Mouse (Mus musculus) hindbrain, embryonic 12.5 days (tissue): ENCODE measurements around the gene Clta. TPM values are rescaled to one million over a fixed set of nuclear protein-coding genes. Genes with fewer than 3 reads are reported as not detected.

Experiments
- ATAC-seq: fragments of 200-750 bp; cut with Nextera tagmentation; 2 replicates; pipeline ENCODE4 v1.8.0; 2017; ENCODE audit warnings: moderate TSS enrichment; ENCODE audit not compliant: low FRiP score
- H3K27ac ChIP-seq: fragments of 300-500 bp; sonication (generic); 2 replicates; pipeline ENCODE4 v1.5.1; 2016; ENCODE audit warnings: mild to moderate bottlenecking
- H3K27me3 ChIP-seq: fragments of 300-500 bp; sonication (generic); 2 replicates; pipeline ENCODE4 v1.6.1; 2016; ENCODE audit warnings: mild to moderate bottlenecking
- H3K36me3 ChIP-seq: fragments of 300-500 bp; sonication (generic); 2 replicates; pipeline ENCODE4 v1.6.1; 2016; ENCODE audit warnings: mild to moderate bottlenecking
- H3K4me1 ChIP-seq: fragments of 300-500 bp; sonication (generic); 2 replicates; pipeline ENCODE4 v1.6.1; 2016
- H3K4me2 ChIP-seq: fragments of 300-500 bp; sonication (generic); replicated peaks from 2 replicates; pipeline ENCODE4 v1.6.1; 2016; ENCODE audit warnings: mild to moderate bottlenecking
- H3K4me3 ChIP-seq: fragments of 300-500 bp; sonication (generic); 2 replicates; pipeline ENCODE4 v1.5.1; 2016; ENCODE audit warnings: mild to moderate bottlenecking
- H3K9ac ChIP-seq: fragments of 300-500 bp; sonication (generic); 2 replicates; pipeline ENCODE4 v1.6.1; 2016; ENCODE audit warnings: mild to moderate bottlenecking, moderate library complexity
- H3K9me3 ChIP-seq: fragments of 300-500 bp; sonication (generic); replicated peaks from 2 replicates; pipeline ENCODE4 v1.6.1; 2016; ENCODE audit warnings: mild to moderate bottlenecking
- WGBS: fragments of 180-500 bp; shearing (Covaris S2); methylation state at CpG from one replicate; pipeline ENCODE4 v1.1.7; 2016; 5-methylcytosine and 5-hydroxymethylcytosine counted together
- polyA plus RNA-seq: library from polyadenylated mRNA; unstranded; fragments of >200 nt; fragmentation: Nextera tagmentation; extraction: Ambion mirVana; gene quantifications from 2 replicates; pipeline ENCODE4 v1.2.1, GENCODE M21; 2016

Clta gene
- polyA plus RNA-seq, 1 experiment from 2014 or later = 266 TPM

DNA sequence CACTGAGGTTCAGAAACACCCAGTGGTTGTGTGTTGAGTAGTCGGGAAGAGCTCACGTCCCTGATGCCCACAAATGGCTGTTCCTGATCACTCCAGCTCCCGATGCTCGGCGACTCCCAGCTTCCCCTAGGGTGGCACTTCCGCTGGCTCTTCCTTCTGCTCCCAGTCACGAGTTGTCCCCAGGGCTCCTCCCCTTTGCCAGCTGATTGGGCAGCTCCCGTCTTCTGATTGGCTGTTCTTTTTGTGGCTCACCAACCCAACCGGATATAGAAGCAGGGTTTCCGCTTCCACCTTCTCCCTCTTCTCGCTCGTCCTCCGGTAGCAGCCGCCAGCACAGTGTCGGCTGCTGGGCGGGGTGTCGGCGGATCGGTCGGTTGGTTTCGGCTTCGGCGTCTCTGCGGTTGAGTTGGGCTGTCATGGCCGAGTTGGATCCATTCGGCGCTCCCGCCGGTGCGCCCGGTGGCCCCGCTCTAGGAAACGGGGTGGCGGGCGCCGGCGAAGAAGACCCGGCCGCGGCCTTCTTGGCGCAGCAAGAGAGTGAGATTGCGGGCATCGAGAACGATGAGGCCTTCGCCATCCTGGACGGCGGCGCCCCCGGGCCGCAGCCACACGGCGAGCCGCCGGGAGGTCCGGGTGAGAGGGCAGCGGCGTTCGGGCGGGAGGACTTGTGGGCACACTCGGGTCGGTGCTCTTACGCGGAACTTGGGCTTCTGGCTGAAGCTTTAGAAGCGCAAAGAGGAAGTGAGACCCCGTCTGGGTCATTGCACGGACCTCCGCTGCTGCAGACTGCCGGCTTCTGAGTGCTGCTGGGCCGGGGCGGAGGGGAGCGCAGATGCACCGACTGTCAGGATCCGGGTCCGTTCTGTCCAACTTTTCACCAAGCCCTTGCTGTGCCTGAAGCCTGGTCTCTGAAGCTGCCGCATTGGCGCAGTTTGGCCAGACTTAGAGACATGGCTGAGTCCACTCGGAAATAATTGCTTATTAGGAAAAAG is 8.4 kb downstream of the Clta start:
- no peaks in the 10 kb centered on the region for H3K9me3 ChIP-seq
- H3K4me3 ChIP-seq = peak overlapping the region; percentile 98
- H3K4me2 ChIP-seq = peak overlapping the region; percentile 99
- H3K36me3 ChIP-seq = no peaks in the 10 kb centered on the region
- under 1% methylated on average over 76 of the region's 77 CpGs for WGBS
- peak; percentile 97 for ATAC-seq
- H3K27ac ChIP-seq = peak overlapping the region; percentile 80
- no peaks in the 10 kb centered on the region for H3K27me3 ChIP-seq
- peak overlapping the region; percentile 93 for H3K9ac ChIP-seq
- peaks cover 15% of the 10 kb centered on the region for H3K4me1 ChIP-seq

GRCm38 (mm10) chr4:44013391-44014070 is 9.3 kb downstream of the Clta start:
- H3K4me3 ChIP-seq = peak overlapping the region; percentile 98
- H3K27me3 ChIP-seq = no peaks in the 10 kb centered on the region
- no peak overlapping the region for H3K27ac ChIP-seq
- peak overlapping the region; percentile 99 for H3K4me2 ChIP-seq
- no peak for ATAC-seq
- peaks cover 2% of the 10 kb centered on the region for H3K36me3 ChIP-seq
- WGBS = 30% methylated on average over 11 of the region's 11 CpGs
- no peaks in the 10 kb centered on the region for H3K9me3 ChIP-seq
- H3K9ac ChIP-seq = peak overlapping the region; percentile 93
- H3K4me1 ChIP-seq = peaks cover 15% of the 10 kb centered on the region

- Histone ChIP-seq H3K9me3 (no peaks in the 10 kb centered on the region), H3K4me3 (no peak overlapping the region), H3K9ac (no peak overlapping the region; the same call in 1 of the 2 replicates), H3K36me3 (peaks cover 27% of the 10 kb centered on the region), H3K4me2 (no peak overlapping the region), H3K27ac (no peak overlapping the region), H3K27me3 (no peaks in the 10 kb centered on the region), H3K4me1 (peaks cover 15% of the 10 kb centered on the region)
- 90% methylated on average over 4 of the region's 4 CpGs for WGBS
- no peak for ATAC-seq
Observed at GRCm38 (mm10) chr4:44016071-44016470, 11.8 kb downstream of the Clta start.

- peaks cover 35% of the 10 kb centered on the region for H3K36me3 ChIP-seq
- 98% methylated on average over 12 of the region's 12 CpGs for WGBS
- H3K4me3 ChIP-seq = no peak overlapping the region
- H3K9ac ChIP-seq = no peak overlapping the region
- H3K27ac ChIP-seq = no peak overlapping the region
- H3K4me2 ChIP-seq = no peak overlapping the region
- H3K4me1 ChIP-seq = peaks cover 15% of the 10 kb centered on the region
- H3K27me3 ChIP-seq = no peaks in the 10 kb centered on the region
- no peaks in the 10 kb centered on the region for H3K9me3 ChIP-seq
- ATAC-seq = no peak
Observed at GRCm38 (mm10) chr4:44016791-44017190, 12.5 kb downstream of the Clta start.

DNA sequence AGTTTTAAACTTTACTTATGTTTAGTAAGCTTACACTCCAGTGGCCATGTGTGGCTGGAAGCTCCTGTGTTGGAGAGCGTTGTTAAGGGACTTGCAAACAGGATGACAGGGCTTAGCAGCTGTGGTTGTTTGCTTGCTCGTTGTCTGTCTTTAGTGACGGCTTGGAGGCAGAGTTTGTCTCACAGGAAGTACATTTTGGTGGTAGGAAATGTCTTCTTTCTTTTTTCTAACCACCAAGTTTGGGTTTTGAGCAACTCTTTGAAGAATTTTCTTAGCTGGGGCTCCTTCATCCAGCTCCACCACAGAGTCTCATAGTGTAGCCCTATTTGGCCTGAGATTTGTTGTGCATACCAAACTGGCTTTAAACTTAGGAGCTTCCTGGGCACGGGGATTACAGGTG is 18.1 kb downstream of the Clta start:
- Histone ChIP-seq H3K27ac (no peak overlapping the region), H3K36me3 (peaks cover 88% of the 10 kb centered on the region), H3K9ac (no peak overlapping the region), H3K4me2 (no peak overlapping the region), H3K27me3 (no peaks in the 10 kb centered on the region), H3K4me1 (no peaks in the 10 kb centered on the region), H3K4me3 (no peak overlapping the region), H3K9me3 (no peaks in the 10 kb centered on the region)
- WGBS = 88% methylated on average over 4 of the region's 4 CpGs
- no peak for ATAC-seq

- Histone ChIP-seq H3K27me3 (no peaks in the 10 kb centered on the region), H3K4me2 (no peak overlapping the region)
Observed at GRCm38 (mm10) chr4:44022766-44023165, 18.5 kb downstream of the Clta start.

GRCm38 (mm10) chr4:44023681-44024080 is 19.4 kb downstream of the Clta start:
- WGBS = 97% methylated on average over 9 of the region's 9 CpGs
- no peak overlapping the region for H3K9ac ChIP-seq
- no peak for ATAC-seq
- no peak overlapping the region for H3K4me2 ChIP-seq
- H3K36me3 ChIP-seq = peaks cover 98% of the 10 kb centered on the region
- H3K4me1 ChIP-seq = no peaks in the 10 kb centered on the region
- no peak overlapping the region for H3K4me3 ChIP-seq
- no peaks in the 10 kb centered on the region for H3K27me3 ChIP-seq
- no peak overlapping the region for H3K27ac ChIP-seq
- no peaks in the 10 kb centered on the region for H3K9me3 ChIP-seq

More at GRCm38 (mm10) chr4:44022766-44023165, 18.5 kb downstream of the Clta start:
- no peaks in the 10 kb centered on the region for H3K9me3 ChIP-seq
- peaks cover 92% of the 10 kb centered on the region for H3K36me3 ChIP-seq
- WGBS = 95% methylated on average over 11 of the region's 11 CpGs
- no peak overlapping the region for H3K27ac ChIP-seq
- H3K9ac ChIP-seq = no peak overlapping the region
- H3K4me1 ChIP-seq = no peaks in the 10 kb centered on the region
- no peak overlapping the region for H3K4me3 ChIP-seq
- no peak for ATAC-seq

DNA sequence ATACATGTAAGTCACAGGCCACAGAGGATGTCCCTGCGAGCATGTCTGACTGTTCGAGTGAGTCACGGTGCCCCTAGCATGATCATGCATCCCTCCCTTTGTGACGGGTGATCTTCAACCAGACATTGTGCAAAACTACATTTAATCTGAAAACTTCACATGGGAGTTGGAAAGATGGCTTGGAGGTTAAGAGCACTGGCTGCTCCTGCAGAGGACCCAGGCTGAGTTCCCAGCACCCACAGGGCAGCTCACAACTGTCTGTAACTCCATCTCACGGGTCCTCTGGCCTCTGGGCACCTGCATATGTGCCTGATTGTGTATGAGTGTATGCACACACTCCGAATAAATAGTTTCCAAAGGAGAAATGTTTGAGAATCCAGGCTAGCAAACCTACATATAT is 20.0 kb downstream of the Clta start:
- Histone ChIP-seq H3K36me3 (peaks cover 97% of the 10 kb centered on the region), H3K4me1 (no peaks in the 10 kb centered on the region), H3K4me3 (no peak overlapping the region), H3K27me3 (no peaks in the 10 kb centered on the region), H3K27ac (no peak overlapping the region), H3K9me3 (no peaks in the 10 kb centered on the region), H3K4me2 (no peak overlapping the region), H3K9ac (no peak overlapping the region)
- no peak for ATAC-seq
- 98% methylated on average over 6 of the region's 6 CpGs for WGBS

DNA sequence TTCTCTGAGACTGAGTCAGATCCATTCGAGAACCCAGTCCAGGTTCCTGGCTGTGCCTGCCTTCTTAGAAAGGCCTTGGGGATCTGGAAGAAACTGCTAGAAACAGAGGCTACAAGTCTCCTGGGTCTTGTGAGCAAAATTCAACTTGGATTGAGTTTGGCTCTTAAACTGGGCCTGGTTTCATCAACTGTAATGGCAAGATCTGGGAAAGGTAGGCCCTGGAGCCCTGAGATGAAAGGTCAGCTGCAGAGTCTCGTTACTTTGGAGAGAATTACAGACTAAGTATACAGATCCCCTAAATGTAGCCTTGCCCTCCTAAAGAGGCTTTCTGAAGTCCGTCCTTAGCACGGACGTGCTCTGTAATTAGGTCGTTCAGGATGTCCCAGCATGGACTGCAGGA is 21.3 kb downstream of the Clta start:
- H3K36me3 ChIP-seq = peaks cover 97% of the 10 kb centered on the region

GRCm38 (mm10) chr4:44028303-44029135 is 24.3 kb downstream of the Clta start:
- Histone ChIP-seq H3K9ac (no peak overlapping the region), H3K4me3 (no peak overlapping the region), H3K4me2 (no peak overlapping the region), H3K36me3 (peaks cover 95% of the 10 kb centered on the region), H3K9me3 (no peaks in the 10 kb centered on the region), H3K27ac (no peak overlapping the region), H3K4me1 (no peaks in the 10 kb centered on the region), H3K27me3 (no peaks in the 10 kb centered on the region)
- ATAC-seq = no peak
- WGBS = 55% methylated on average over 16 of the region's 16 CpGs

More for the DNA sequence above, 21.3 kb downstream of the Clta start:
- Histone ChIP-seq H3K9me3 (no peaks in the 10 kb centered on the region), H3K4me3 (no peak overlapping the region), H3K4me2 (no peak overlapping the region), H3K4me1 (no peaks in the 10 kb centered on the region), H3K9ac (no peak overlapping the region), H3K27me3 (no peaks in the 10 kb centered on the region), H3K27ac (no peak overlapping the region)
- WGBS = 96% methylated on average over 6 of the region's 6 CpGs
- no peak for ATAC-seq

GRCm38 (mm10) chr4:44029661-44030066 is 25.4 kb downstream of the Clta start:
- Histone ChIP-seq H3K4me2 (no peak overlapping the region), H3K27ac (no peak overlapping the region), H3K27me3 (no peaks in the 10 kb centered on the region), H3K4me1 (no peaks in the 10 kb centered on the region), H3K9ac (no peak overlapping the region), H3K4me3 (no peak overlapping the region), H3K9me3 (no peaks in the 10 kb centered on the region), H3K36me3 (peaks cover 87% of the 10 kb centered on the region)
- no peak for ATAC-seq
- 92% methylated on average over 15 of the region's 15 CpGs for WGBS

DNA sequence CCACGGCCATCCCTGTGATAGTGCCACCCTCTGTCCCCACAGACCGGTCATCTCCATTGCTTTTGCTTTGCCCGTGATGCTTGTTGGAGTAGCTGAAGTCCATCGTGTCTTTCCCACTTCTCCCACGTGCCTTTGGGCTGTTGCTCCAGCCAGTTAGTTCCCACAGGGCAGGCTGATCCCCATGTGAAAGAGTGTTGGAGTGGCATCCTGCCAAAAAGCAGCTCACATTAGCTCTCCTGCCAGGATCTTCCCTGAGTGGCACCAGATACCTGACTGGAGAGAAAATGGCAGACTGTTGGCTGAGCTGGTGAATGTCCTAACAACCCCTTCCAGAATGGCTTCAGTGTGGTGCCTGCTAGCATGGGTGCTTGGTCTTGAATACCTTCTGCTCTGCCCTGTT is 27.3 kb downstream of the Clta start:
- H3K9ac ChIP-seq = no peak overlapping the region
- H3K36me3 ChIP-seq = peaks cover 71% of the 10 kb centered on the region
- no peaks in the 10 kb centered on the region for H3K9me3 ChIP-seq
- WGBS = 93% methylated on average over 5 of the region's 5 CpGs
- no peaks in the 10 kb centered on the region for H3K4me1 ChIP-seq
- no peak overlapping the region for H3K4me3 ChIP-seq
- H3K27me3 ChIP-seq = no peaks in the 10 kb centered on the region
- no peak overlapping the region for H3K4me2 ChIP-seq
- no peak for ATAC-seq
- H3K27ac ChIP-seq = no peak overlapping the region
